Mouse (Mus musculus): ENCODE measurements around the gene Pibf1.

The Pibf1 gene

DNA sequence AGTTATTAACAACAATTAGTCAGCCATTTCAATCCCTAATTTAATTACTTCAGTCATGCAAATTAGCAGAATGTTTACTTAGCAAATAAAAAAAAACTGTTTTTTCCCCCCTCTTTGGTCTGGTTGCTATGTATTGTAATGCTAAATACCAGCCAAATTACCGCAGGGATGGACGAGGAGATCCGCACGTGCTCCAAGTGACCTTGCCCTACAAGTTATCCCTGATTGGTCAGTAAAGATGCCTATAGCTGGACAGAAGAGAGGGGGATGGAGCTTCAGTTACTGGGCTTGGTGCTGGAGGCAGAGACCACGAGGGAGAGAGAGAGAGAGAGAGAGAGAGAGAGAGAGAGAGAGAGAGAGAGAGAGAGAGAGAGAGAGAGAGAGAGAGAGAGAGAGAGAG, 167.5 kb downstream of the Pibf1 start:
- no peak for DNase-seq (ENCODE audit: low spot score in 2 of 2)

DNA sequence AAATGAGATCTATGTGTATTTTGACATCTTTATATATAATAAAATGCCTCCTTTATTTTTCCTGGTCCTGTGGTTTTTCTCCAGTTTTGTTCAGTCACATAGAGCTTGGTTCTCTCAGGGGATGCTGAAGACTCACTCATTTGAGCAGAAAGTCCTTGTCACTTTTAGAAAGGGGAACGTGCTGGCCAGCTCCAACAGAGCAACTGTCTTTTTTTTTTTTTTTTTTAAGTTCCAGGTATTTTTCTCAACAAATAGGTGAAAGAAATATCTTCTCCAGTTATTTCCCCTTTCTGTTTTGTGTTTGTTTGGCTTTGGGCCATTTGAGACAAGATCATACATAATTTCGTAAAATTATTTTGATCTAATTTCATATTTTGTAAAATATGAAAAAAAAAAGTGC, 174.8 kb downstream of the Pibf1 start:
- DNase-seq (ENCODE audit: low spot score in 2 of 2), result no peak

DNA sequence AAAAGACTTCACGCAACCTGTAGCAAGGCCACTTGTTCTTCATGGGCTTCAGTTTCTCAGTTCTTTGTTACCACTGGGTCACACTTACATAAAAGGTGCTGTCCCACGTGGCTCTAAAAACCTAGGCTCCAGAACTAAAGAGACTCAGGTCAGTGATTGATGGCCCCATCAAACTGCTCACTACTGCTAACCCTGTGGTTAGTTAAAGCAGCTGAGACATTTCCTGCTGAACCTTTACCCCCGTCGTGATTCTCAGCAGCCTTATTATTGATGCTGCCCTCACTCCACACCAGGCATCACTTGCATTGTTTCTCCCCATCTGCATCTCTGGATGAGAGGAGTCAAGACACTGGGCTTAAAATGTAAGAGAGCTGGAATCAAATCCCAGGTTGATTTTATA, 176.6 kb downstream of the Pibf1 start:
- DNase-seq (ENCODE audit: low spot score in 2 of 2), result no peak

DNA sequence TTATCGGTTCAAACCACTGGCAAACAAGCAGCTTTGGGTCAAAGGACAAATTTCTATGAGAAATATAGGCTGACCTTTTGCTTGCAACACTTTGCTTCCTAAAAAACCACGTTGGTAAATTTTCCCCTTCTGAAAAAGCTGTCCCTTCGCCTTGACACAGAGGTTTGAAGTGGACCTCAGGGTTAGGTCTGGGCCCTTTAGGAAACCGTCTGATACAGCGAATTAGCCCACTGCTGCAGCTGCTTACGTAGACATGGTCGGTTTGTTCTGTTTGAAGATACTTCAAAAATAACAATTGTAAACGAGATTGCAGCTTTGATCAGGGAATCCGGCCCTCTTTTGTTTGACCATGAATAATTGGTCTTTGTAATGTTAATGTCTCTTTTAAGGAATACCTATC, 179.1 kb downstream of the Pibf1 start:
- DNase-seq (ENCODE audit: low spot score in 2 of 2), result no peak

DNA sequence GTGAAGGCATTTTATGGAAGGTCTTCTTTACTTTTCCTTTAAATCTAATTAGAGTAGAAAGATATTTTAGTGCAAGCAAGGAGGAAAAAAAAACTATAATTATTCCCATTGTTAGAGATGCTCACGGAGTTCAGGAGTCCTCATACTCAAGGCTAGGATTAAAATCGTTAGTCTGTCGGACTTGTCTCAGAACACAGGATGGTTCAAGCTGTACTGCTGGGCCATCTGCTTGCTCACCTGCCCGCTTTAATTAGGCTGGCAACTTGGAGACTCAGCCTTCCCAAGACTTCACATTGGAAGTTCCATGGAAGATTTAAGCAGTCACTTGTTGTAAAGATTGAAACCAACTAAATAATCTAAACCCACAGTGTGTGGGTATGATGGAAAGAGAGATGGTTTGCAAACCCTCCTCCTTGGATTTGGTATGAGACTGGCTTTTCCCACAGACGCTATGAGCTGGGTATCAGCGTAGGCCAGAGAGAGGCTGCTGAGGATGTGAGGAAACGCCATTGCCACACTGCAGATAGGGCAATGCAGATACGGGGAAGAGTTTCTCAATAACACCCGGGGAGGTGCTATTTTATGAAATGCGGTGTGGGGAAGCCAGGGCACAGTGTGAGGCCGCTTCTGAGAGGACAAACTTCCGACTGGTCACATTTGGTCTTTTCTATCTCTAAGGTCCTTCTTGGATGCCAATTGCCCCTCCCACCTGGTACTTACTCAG, 179.7 kb downstream of the Pibf1 start:
- DNase-seq (ENCODE audit: low spot score in 2 of 2), result peak in 1 of 2 experiments; percentile 31

DNA sequence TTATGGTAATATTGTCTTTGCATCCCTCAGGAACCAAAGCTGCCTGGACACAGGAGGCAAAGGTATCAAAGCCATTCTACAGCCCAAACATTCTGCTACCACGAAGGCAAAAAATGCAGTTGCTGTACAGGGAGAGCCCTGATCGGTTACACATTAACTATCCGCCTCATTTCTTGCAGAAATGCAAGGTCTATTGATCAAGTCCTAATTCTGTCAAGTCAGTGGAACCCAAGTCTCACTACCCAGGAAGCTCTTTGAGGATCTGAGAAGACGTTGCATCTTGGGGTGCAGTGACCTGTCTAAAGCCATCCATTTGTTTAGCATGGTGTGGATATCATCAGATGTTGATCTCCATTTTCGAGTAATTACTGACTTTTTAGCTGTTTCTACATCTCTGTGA, 181.2 kb downstream of the Pibf1 start:
- DNase-seq (ENCODE audit: low spot score in 2 of 2), result no peak

DNA sequence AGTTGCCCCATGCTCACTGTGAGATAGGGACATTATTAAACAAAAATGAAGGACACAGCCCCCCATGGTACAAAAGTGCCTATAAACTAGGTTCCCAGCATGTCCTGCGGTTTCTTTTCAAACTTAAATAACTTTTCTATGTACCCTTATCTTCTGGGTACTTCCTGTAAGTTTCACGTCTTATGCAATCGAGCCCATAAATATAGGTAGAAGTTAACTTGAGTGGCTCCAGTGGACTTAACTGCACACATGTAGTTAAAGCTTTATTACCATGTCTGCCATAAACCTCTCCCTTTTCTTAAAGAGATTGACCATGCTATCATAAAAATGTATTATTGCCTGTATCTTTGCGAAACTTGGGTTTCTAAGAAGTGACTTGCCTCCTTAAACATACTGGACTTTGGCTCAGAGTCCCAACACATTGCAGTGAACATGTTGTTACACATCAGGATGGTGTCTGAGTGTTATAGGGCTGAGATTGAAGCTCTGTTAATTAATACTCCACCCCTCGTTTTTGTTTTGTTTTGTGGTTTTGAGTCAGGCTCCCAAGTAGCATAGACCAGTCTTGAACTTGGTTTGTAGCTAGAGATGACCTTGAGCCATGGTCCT, 181.7 kb downstream of the Pibf1 start:
- DNase-seq (ENCODE audit: low spot score in 2 of 2), result no peak

DNA sequence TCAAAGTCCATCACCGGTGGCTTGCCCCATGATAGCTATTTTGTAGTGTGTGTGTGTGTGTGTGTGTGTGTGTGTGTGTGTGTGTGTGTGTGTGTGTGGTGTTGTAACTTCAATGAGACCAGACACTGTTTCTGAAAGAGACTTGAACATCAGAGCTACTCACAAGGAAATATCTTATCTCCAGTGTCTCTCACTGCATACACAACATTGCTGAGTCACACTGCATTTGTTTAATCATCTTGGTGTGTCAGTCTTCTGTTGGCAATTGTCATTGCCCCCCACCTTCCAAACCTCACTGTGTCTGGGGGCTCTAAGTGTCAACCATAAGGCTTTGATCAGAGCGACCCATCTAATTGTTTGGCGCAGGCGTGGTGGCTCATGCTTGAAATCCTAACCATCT, 186.3 kb downstream of the Pibf1 start:
- no peak for DNase-seq (ENCODE audit: low spot score in 2 of 2)

DNA sequence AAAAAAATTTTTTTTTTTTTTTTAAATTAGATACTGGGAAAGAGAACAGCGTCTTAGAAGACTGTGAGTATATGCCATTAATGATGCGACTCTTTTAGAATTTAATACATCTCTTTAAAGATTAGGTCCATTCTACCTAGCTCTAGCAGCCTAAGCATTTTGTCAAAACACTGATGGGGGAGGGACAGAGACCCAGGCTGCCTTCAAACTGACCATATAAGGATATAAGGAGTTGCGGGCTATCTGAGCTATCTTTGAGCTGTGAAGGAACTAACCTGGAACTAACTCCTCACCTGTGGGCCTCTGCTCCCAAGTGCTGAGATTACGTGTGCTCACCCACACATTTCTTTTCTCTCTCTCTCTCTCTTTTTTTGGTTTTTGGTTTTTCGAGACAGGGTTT, 193.0 kb downstream of the Pibf1 start:
- no peak for DNase-seq (ENCODE audit: low spot score in 2 of 2)

DNA sequence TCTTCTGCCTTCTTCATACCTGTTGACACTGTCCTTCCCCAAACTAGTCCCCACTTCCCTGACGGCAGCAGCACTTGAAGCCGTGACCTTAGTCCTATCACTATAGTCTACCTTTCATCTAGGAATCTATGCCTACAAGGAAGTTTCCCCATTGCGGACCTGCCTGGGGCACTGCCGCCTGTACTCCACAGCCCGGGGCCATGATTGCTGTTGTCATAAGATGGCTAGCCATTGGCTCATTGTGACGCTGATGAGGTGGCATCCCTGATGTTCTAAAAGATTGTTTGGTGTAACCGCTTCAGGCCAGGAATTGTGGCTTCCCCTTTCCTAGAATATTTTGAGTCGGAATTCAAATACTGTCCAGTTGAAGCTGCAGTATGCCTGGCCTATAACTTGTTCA, 195.2 kb downstream of the Pibf1 start:
- DNase-seq (ENCODE audit: low spot score in 2 of 2), result no peak

DNA sequence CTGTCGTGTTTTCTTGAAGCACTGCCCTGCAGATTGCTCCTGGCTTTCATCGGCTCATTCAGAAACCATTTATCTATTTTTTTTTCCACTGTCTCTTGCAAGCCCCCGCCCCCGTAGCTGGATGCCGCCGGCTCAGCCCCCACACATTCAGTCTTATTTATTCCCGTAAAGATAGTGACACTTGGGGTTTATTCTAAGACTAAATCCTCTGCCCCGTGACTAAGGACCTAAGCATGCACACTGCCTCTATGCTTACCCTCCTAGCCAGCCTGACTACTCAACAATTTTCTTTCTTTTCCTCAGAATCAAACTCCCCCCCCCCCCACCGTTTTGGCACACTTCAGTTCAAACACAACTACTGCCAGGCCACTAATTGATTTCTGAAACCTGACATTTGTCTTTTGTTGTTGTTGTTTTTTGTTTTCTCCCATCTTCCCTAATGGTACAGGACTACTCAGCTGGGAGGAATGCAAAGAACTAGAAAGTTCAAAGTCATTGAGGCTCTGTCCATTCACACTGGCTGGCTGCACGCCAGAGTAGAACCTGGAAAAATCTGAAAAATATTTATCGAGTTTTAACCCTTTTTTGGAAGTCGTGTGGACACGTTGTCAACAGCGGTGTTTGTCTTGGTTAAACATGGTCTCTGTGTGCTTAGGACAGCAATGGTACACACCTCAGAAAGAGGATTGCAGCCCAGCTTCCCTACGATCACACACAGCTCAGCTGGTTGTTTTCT, 196.6 kb downstream of the Pibf1 start:
- no peak for DNase-seq (ENCODE audit: low spot score in 2 of 2)

DNA sequence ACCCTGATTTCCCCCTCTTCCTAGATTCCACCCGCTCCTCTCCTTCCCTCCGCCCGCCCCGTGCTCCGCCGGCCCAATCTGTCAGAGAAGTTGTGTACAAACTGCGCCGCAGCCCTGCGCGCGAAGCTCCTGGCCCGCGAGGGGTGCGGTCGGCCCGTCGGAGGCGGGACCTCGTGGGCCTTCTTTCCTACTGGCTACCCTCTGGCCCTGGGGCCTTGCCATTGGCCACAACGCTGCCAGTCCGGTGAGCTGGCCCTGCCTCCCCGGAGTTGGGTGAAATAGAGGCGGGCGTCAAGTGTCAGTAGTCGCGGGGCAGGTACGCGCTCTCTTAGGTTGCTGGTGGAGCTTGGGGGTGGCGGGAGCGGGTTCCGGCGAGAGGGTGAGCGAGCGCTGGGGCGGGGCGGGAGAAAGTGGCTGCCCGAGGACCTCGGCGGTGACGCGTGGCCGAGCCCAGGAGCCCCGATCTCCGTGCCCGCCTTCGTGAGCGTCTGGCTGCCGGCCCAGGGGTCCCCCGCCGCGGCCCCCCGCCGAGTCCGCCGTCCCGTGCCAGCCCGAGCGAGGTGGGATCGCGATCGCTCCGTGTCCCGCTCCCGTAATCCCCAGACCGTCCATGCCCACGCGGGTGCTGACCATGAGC, 199.3 kb downstream of the Pibf1 start, which contains the start of gene Klf5:
Gene Klf5 (plus strand): TSS at position 307 of the 637 bp plus-strand sequence.
- peak; percentile 79 to 89 for DNase-seq (ENCODE audit: low spot score in 2 of 2)

DNA sequence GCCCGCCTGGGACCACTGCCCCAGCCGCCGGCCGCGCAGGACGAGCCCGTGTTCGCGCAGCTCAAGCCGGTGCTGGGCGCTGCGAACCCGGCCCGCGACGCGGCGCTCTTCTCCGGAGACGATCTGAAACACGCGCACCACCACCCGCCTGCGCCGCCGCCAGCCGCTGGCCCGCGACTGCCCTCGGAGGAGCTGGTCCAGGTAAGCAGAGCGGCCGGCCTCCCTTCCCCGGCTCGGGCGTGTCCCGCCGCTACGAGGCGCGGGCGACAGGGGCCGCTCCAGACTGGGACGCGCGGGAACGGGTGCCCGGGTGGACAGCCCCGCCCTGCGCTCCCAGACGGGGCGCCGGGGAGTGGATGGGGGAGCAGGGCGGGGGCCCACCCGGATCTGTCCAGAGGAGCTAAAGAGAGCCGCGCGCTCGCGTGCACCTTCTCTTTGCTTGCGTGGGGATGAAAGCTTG, 199.8 kb downstream of the Pibf1 start:
- DNase-seq (ENCODE audit: low spot score in 2 of 2), result peak; percentile 60 to 69

DNA sequence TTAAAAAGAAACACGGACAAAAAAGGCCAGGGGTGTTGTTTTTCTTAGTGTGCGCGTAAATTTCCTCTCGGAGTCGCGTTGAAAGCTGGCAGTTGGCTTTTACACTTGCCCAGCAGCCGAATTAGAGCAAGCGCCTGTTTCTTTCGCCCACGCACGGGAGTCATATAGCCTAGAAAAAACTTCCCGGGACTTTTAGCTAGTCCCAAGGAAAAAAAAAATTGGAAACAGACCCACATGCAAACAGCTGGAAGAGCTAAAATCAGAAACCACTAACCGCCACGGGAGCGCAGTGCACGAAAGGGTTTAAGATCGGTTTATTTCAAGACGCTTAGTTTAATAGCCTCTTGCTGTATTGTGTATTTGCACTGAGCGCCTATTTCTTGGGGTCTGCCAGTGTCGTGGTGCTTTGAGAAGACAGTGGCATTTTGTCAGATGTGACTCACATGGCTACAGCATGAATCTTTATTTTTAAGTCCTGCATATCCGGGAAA, 200.5 kb downstream of the Pibf1 start:
- DNase-seq (ENCODE audit: low spot score in 2 of 2), result peak in 1 of 2 experiments; percentile 8

DNA sequence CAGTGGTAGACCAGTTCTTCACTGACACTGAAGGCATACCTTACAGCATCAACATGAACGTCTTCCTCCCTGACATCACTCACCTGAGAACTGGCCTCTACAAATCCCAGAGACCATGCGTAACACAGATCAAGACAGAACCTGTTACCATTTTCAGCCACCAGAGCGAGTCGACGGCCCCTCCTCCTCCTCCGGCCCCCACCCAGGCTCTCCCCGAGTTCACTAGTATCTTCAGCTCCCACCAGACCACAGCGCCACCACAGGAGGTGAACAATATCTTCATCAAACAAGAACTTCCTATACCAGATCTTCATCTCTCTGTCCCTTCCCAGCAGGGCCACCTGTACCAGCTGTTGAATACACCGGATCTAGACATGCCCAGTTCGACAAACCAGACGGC, 202.2 kb downstream of the Pibf1 start:
- no peak for DNase-seq (ENCODE audit: low spot score in 2 of 2)
